Mouse (Mus musculus) megakaryocyte, embryonic 14.5 days (primary cell): ENCODE results near the gene Ceacam18.

ENCODE experiments used
- FLI1 ChIP-seq: IDR thresholded peaks from 2 replicates; pipeline ENCODE4 v1.6.1; 2012; ENCODE audit warnings: low read length, inconsistent platforms, mixed read lengths
- GATA1 ChIP-seq: IDR thresholded peaks from 3 replicates; pipeline ENCODE4 v1.6.1; 2012; ENCODE audit warnings: mixed read lengths, low read length, inconsistent platforms, borderline replicate concordance

DNA sequence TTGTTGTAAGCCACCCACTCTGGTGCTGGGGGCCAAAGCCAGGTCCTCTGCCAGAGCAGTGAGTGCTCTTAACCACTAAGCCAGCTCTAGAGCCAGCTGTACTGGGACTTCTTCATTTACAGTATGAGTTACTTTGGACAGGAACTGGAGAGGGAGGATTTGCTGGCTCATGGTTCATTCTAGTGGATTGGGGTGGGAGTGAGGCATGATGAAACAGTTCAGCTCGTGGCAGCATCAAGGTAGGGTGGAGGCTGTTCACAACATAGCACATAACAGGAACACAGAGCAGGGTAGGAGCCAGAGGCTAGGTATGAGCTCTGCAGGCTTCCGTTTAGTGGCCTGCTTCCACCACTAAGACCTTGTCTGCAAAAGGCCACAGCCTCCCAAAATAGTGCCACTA lies 1.7 kb downstream of the Ceacam18 start:
- TF ChIP-seq GATA1 (no peak), FLI1 (no peak)
